Mouse (Mus musculus) ES-Bruce4 (cell line): ENCODE data around the gene Ptprm. TPM values are rescaled to one million over a fixed set of nuclear protein-coding genes. Genes with fewer than 3 reads are reported as not detected.

ENCODE experiments used
- H3K27ac ChIP-seq: 2 replicates; pipeline ENCODE4 v1.5.1; 2012; ENCODE audit warnings: low read length, inconsistent platforms; ENCODE audit not compliant: insufficient read depth
- H3K27me3 ChIP-seq: 2 replicates; pipeline ENCODE4 v1.6.1; 2012; ENCODE audit warnings: mild to moderate bottlenecking, low read length, inconsistent platforms; ENCODE audit not compliant: control insufficient read depth, poor library complexity, insufficient read depth, severe bottlenecking
- H3K36me3 ChIP-seq: 2 replicates; pipeline ENCODE4 v1.6.1; 2012; ENCODE audit warnings: inconsistent platforms, mild to moderate bottlenecking, low read length, moderate library complexity; ENCODE audit not compliant: control insufficient read depth, poor library complexity, insufficient read depth, severe bottlenecking
- H3K4me1 ChIP-seq: one replicate; pipeline ENCODE4 v1.8.1; 2011; ENCODE audit warnings: low read length; ENCODE audit not compliant: control insufficient read depth, insufficient read depth
- H3K4me3 ChIP-seq: 2 replicates; pipeline ENCODE4 v1.5.1; 2011; ENCODE audit warnings: low read depth, mild to moderate bottlenecking, low read length
- H3K9ac ChIP-seq: 2 replicates; pipeline ENCODE4 v1.6.1; 2012; ENCODE audit warnings: low read depth, mild to moderate bottlenecking, inconsistent platforms; ENCODE audit not compliant: poor library complexity, severe bottlenecking
- H3K9me3 ChIP-seq: replicated peaks from 2 replicates; pipeline ENCODE4 v1.6.1; 2012; ENCODE audit warnings: mild to moderate bottlenecking, low read length, inconsistent platforms; ENCODE audit not compliant: control insufficient read depth, poor library complexity, insufficient read depth, severe bottlenecking
- CTCF ChIP-seq: IDR thresholded peaks from one replicate; pipeline ENCODE4 v1.8.1; 2011; ENCODE audit warnings: low read depth, low read length
- EP300 ChIP-seq: IDR thresholded peaks from 2 replicates; pipeline ENCODE4 v1.6.1; 2011; ENCODE audit warnings: low read depth, low read length; ENCODE audit not compliant: insufficient read depth
- POLR2A ChIP-seq: IDR thresholded peaks from one replicate; pipeline ENCODE4 v1.8.1; 2011; ENCODE audit warnings: low read length; ENCODE audit not compliant: insufficient read depth
- polyA plus RNA-seq: library from polyadenylated mRNA; stranded (reverse); fragments of >200 nt; gene quantifications from 2 replicates; pipeline ENCODE4 v1.2.4, GENCODE M21; 2011; ENCODE audit warnings: low read depth; ENCODE audit not compliant: missing spikeins, insufficient read depth, insufficient read length

The Ptprm gene
- polyA plus RNA-seq, 1 experiment, result 10.8 TPM

DNA sequence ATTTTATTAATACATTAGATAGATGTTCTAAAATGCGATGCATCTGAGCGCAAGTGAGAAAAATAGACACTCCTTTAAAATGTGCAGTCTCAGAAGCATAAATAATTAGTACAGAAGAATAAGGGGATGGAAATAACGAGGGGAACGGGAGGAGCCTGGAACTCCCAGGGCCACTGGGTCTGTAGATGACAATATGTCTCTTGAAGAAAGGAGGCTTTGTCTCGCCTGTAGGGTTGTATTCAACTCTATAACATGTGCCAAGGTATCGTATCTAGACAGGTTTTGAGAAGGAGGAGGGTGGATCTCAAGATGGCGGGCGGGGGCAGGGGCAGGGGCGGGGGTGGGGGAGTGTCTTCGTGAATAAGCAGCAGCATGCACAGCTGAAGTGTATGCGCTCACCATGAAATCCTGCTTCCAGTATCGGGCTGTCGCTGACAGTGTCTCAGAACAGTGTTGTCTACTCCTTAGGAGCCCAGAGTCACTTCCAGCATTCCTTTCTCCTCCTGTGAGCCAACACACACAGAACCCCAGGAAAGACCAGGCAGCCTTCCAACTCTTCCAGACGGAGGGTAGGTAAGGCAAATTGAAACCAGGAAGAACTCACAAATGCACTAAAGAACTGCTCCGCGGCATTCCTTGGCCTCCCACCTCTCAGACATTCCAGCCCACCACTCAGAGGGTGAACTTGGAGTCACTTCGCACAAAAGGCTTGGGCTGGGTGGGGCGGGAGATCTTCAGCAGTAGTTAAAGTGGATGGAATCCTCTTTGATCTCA, 50.7 kb downstream of the Ptprm start:
- no peaks in the 10 kb centered on the region for H3K9me3 ChIP-seq
- peaks cover 3% of the 10 kb centered on the region for H3K4me1 ChIP-seq
- no peak overlapping the region for H3K4me3 ChIP-seq
- TF ChIP-seq POLR2A (no peak), EP300 (no peak), CTCF (no peak)
- no peak overlapping the region for H3K27ac ChIP-seq
- H3K36me3 ChIP-seq, result no peaks in the 10 kb centered on the region
- no peaks in the 10 kb centered on the region for H3K27me3 ChIP-seq
- no peak overlapping the region for H3K9ac ChIP-seq

DNA sequence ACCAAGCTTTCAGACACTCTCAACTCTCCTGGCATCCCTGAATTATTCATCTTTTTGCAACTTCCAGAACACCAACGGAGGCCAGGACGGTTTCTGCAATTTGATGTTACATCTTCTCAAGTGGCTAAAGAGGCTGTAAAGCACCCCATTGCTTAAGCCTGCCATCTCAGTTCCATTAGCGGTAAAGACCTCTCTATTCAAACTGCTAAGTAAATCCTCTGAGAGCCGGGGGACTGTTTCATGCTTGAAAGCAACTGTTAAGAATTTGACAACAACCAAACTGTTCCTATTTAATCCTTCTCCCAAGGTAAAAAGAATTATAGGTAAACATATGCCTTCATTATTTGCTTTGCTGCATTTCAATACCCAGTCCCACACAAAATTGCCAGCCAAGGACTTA, 51.7 kb downstream of the Ptprm start:
- no peaks in the 10 kb centered on the region for H3K27me3 ChIP-seq
- no peak overlapping the region for H3K27ac ChIP-seq
- H3K4me3 ChIP-seq, result no peak overlapping the region
- H3K9ac ChIP-seq, result no peak overlapping the region
- H3K9me3 ChIP-seq, result no peaks in the 10 kb centered on the region
- no peaks in the 10 kb centered on the region for H3K36me3 ChIP-seq
- no peak for TF ChIP-seq CTCF
- no peak for TF ChIP-seq POLR2A
- no peak for TF ChIP-seq EP300
- H3K4me1 ChIP-seq, result peaks cover 3% of the 10 kb centered on the region

DNA sequence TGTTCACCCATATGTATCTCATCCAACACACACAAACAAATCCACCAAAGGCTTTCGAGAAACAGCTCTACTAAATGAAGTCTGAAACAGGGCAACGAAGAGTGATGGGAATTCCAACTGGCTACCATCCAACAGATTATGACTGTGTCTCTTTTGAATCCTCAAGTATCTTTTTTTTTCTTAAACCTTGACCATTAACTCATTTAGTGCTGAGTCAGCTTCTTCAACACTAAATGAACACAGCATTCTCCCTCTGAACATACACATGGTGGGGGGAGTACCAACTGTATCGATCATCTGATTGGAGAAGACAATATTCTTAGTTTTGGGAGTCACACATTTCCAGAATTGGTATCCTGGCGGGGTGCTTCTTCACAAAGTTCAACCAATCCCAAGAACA, 52.2 kb downstream of the Ptprm start:
- H3K4me3 ChIP-seq, result no peak overlapping the region
- H3K4me1 ChIP-seq, result peaks cover 3% of the 10 kb centered on the region
- no peak for TF ChIP-seq CTCF
- TF ChIP-seq EP300, result no peak
- TF ChIP-seq POLR2A, result no peak
- no peak overlapping the region for H3K27ac ChIP-seq
- no peak overlapping the region for H3K9ac ChIP-seq
- no peaks in the 10 kb centered on the region for H3K9me3 ChIP-seq
- H3K36me3 ChIP-seq, result no peaks in the 10 kb centered on the region
- H3K27me3 ChIP-seq, result no peaks in the 10 kb centered on the region

DNA sequence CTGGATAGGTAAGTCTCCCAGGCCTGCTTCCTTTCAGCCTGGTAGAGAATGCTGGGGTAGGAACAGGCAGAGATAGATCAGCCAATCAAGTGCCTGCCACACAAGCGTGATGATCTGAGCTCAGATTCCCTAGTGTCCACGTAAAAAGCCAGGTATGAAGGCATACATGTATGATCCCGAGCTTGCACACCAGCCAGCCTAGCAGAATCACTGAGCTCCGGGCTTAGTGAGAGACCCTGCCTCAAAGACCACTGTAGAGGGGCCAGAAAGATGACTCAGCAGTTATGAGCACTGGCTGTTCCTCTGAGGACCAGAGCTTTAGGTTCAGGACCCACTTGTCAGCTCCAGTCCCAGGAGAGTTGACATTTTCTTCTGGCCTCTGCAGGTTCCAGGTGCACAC, 52.9 kb downstream of the Ptprm start:
- Histone ChIP-seq H3K4me1 (peaks cover 3% of the 10 kb centered on the region), H3K9me3 (no peaks in the 10 kb centered on the region), H3K27me3 (no peaks in the 10 kb centered on the region), H3K27ac (no peak overlapping the region), H3K9ac (no peak overlapping the region), H3K4me3 (no peak overlapping the region), H3K36me3 (no peaks in the 10 kb centered on the region)
- no peak for TF ChIP-seq CTCF

DNA sequence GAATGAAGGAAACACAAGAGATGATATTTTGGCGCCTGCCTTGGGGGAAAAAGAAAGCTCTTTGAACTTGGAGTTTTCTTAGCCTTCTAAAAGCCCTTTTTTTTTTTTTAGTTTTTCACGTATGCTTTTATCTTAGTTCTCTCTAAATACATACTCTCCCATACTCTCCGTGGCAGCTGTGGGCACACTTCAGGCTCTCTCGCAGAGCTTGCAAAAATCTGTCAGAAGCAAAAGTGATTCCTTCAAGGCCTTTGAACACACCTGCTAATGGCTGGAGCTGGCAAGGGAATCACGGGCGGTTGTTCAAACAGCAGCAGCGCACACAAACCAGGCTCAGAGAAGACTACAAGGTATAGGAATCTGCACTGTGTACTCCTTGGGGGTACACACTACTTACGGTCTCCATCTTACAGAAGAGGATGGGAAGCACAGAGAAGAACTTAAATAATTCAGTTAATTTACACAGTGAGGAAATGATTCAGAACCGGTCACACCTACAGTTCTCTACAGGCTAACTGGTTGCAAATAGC, 55.9 kb downstream of the Ptprm start:
- Histone ChIP-seq H3K4me1 (no peaks in the 10 kb centered on the region), H3K9ac (no peak overlapping the region), H3K27ac (no peak overlapping the region), H3K27me3 (no peaks in the 10 kb centered on the region), H3K4me3 (no peak overlapping the region), H3K36me3 (no peaks in the 10 kb centered on the region), H3K9me3 (no peaks in the 10 kb centered on the region)
- TF ChIP-seq POLR2A, result no peak

DNA sequence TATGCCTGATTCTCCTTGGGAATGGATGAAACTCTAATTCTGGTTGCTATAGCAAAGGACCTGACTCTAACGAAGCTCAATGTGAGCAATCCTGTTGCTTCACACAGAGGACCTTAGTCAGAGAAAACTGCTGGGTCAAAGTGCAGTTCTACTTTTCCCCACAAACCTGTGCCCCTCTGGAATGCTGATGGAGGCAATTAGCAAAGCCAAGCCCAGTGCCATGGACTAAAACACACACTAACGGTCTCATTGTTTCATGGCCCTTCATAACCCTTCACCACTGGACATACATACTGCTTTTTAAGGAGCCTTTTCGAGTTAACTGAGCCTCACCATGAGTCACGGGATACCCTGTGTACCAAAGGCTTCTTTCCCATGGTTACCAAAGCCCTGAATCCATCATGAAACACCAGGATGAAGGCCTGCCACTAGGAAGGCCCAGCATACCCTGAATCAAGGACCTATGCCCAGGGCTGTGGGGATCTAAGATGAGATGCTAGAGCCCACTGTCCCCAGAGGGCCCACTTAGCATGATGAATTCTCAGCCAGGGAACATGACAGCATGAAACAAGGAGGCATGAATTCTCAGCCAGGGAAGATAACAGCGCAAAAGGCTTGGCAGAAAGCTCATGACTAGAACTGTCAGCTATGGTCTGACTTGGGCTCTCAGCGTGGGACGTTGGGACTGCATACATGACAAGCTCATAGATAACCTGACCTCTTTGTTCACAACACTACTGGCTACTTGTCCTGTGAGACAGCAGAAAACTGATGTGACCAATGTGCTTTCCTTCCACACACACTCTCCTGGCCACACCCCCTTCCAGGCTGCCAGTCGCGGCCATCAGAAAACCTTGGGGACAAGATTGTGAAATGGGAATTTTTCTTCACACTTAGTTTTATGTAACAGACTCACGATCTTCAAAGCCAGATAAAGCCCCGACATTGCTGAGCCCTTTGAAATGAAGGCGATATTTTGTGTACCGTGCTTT, 57.4 kb downstream of the Ptprm start:
- no peak overlapping the region for H3K27ac ChIP-seq
- H3K4me3 ChIP-seq, result no peak overlapping the region
- H3K9me3 ChIP-seq, result no peaks in the 10 kb centered on the region
- no peak overlapping the region for H3K9ac ChIP-seq
- no peaks in the 10 kb centered on the region for H3K4me1 ChIP-seq
- H3K36me3 ChIP-seq, result no peaks in the 10 kb centered on the region
- no peaks in the 10 kb centered on the region for H3K27me3 ChIP-seq
- TF ChIP-seq CTCF (no peak), EP300 (no peak), POLR2A (no peak)
